Mouse (Mus musculus): ENCODE data around the gene Lrch1.

GRCm38 (mm10) chr14:74884920-74885319 is 62.8 kb downstream of the Lrch1 start:
- TF ChIP-seq CTCF (IDR thresholded peaks at IDR 0.05), result no peak
- TF ChIP-seq EP300 (IDR thresholded peaks at IDR 0.05), result no peak

Measured in lung, postnatal 0 days (tissue).